Mouse (Mus musculus) ovary, adult 18-20 months (tissue): ENCODE measurements at regions not wholly inside any gene's neighbourhood (a gene's known extent, or its start where the extent isn't known, plus 50 kb on each side); places are given as distances from the start of the nearest gene placed in this dataset.
A peak's percentile ranks its signal among the peaks of the same experiment; 100 is the strongest.
"Not testable (repeated sequence)": the region's sequence is repeated elsewhere in the genome, so short reads cannot be mapped to it uniquely, and the experiment has no call there.

Experiments used
- DNase-seq: peaks from one replicate; pipeline ENCODE4 v3.0.0; 2022; ENCODE audit warnings: low spot score, mixed read lengths

DNA sequence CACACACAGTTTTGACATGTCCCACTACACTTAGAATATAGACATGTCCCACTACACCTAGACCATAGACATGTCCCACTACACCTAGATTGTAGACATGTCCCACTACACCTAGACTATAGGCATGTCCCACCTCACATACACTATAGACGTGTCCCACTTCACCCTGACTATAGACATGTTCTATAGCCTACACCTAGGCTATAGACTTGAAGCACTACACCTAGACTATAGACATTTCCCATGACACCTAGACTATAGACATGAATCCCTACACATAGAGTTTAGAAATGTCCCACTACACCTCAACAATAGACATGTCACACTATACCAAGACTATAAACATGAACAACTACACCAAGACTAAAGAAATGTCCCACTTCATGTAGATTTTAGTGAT, 2580.9 kb downstream of the Gm37988 start:
- DNase-seq = no peak

GRCm38 (mm10) chr1:7393508-7393907, 2585.8 kb downstream of the Gm37988 start:
- no peak for DNase-seq

- DNase-seq = no peak
Measured at GRCm38 (mm10) chr1:7394161-7394560, 2586.5 kb downstream of the Gm37988 start.

DNA sequence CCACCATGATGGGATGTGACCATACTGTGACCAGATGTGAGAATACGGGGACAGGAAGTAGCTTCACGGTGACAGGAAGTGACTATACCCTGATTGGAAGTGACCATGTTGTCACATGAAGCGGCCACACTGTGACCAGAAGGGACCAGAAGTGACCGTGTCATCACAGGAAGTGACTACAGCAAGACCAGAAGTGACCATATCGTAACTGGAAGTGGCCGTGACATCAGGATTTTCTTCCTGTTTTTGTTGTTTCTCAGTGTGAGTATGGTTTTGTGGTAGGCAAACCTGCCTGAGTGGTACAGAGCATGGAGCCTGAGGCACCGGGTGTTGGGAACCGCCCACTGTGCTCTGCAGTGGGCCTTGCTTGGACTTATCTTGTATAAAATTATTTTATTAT, 2587.8 kb downstream of the Gm37988 start:
- DNase-seq = no peak

GRCm38 (mm10) chr1:7396867-7397806, 2589.4 kb downstream of the Gm37988 start:
- peak; percentile 2 for DNase-seq

DNA sequence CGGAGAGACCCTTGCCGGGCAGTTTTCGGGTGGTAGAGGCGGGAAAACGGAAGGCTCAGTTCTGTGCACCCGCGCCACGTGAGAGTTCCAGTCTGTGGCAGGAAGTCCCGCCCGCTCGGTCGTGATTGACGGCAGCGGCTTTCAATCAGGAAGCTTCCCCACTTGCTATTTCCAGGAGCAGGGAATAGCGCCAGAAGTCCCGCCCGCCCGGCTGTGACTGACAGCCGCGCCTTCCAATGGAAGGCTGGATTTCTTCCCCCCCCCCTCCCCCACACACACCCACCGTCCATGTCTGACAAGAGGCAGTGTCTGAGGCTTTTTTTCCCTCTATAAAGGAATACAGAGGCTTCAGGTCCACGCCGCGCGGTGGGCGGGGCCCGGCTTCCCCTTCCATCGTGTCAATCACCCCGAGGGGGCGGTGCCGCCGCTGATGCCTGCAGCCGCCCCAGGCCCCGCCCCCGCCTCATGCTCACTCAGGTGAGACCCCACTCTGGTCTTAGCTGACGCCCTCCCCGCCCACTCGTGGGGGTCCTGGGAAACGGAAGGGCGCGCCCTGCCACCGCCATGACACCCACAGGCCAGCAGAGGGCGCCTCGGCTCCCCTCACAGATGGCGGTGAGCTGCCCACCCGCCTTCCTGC, 2590.2 kb downstream of the Gm37988 start:
- peak; percentile 95 for DNase-seq

DNA sequence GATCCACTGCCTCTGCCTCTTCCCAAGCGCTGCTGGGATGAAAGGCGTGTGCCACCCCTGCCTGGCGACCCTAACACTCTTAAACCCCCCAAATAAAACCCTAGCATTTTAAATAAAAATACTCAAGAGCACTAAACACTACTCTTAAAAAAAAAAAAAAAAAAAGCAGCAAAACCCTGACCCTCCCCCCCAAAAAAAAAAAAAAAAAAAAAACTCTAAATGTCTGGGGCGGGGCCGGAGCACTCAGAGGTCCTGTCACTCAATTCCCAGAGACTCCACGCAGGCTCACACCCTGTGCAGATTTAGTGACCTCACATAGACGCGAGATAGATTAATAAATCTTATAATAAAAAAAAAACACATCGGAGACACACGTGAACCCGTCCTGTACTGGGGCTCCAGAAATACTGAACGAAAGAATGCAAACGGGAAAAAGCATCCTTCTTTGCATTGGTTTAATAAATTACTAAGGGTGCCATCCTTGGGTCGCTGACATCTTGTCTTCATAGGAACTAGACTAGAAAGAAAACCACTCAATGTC, 2591.1 kb downstream of the Gm37988 start:
- no peak for DNase-seq

- not testable (repeated sequence) for DNase-seq
Measured at GRCm38 (mm10) chr1:7405651-7406050, 2598.0 kb downstream of the Gm37988 start.

- no peak for DNase-seq
Measured at GRCm38 (mm10) chr1:7414444-7414843, 2606.8 kb downstream of the Gm37988 start.

GRCm38 (mm10) chr1:7451660-7452155, 2644.0 kb downstream of the Gm37988 start:
- no peak for DNase-seq

DNA sequence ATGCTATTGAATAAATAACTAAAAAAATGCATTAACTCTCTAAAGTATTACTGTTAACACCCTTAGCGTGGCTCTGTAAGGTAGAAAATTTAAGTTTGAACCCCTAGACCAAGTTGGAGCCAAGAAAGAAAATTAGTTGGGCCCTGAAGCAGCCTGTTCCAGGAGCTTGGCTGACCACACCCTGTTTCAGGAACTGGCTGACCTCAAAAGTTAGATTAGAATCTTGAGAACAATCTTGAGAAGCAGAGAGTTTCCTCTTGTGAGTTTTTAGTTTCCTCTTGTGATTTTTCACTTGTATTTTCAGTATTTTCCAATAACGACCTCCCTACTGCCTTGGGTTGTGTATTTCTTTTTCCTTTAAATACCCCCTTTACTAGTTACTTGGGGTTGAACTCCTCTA, 2647.2 kb downstream of the Gm37988 start:
- DNase-seq = no peak

DNA sequence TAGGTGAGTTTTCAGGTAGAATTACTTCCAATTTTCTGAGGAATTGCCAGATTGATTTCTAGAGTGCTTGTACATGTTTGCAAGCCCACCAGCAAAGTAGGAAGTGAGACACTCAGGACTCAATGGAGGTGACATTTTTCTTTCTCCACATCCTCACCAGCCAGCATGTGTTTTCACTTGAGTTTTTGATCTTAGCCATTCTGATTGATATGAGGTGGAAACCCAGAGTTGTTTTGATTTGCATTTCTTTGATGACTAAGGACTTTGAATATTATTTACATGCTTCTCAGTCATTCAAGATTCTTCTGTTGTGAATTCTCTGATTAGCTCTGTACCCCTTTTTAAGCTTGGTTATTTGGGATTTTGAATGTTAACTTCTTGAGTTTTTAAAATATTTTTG, 2650.2 kb downstream of the Gm37988 start:
- DNase-seq = no peak

DNA sequence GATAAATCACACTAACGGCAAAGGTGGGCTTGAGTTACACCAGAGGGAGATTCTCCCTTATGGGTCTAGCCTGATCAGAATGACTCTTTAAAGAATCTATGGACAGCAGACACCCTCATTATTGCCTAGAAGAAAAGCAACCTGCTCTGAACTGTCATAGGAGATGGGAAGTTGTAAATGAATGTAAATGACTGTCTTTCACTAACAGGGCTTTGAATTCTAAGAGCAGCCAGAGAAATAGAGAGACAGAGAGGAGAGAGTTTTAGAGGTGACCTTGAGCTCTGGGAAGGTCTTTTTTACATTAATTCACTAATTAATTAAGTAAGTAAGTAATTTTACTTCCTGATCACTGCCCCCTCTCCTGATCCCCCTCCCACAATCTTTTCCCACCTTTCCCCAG, 2686.4 kb downstream of the Gm37988 start:
- no peak for DNase-seq

GRCm38 (mm10) chr1:7499042-7499441, 2691.3 kb downstream of the Gm37988 start:
- no peak for DNase-seq

DNA sequence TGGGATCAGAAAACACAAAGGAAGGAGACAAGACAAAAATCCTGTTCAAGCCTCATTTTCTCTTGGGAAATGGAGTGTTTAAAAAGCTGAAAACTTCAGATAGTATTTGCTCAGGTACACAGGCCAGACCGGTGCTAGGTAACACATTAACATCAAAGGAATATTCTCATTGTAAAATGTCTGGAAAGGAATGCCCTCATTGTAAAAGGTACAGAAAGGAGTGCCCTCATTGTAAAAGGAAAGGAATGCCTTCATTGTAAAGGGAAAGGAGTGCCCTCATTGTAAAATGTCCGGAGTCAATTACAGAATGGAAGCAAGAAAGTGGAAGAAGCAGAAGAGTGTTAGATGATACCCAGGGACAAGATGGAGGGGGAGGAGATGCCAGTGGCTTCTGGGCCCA, 2694.7 kb downstream of the Gm37988 start:
- DNase-seq = no peak

- no peak for DNase-seq
Measured at GRCm38 (mm10) chr1:7518791-7519190, 2711.1 kb downstream of the Gm37988 start.

- DNase-seq = no peak
Measured at GRCm38 (mm10) chr1:7533506-7533905, 2725.8 kb downstream of the Gm37988 start.

DNA sequence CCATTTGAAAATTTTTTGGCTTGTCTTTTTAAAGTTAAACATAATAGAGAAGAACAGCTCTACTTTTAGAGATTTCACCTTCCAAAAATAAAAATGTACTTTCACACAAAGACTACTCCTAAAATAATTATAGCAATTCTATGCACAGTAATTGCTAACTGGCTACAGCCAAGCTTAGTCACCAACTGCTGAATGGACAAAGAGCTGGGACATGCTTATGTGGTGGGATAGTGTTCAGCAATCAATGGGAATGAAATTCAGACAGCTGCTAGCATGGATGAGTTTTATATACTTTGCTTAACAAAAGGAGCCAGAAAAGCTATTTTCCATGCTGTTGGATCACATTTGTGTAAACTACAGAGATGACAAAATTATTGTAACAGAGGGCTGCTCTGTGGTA, 2727.5 kb downstream of the Gm37988 start:
- no peak for DNase-seq

DNA sequence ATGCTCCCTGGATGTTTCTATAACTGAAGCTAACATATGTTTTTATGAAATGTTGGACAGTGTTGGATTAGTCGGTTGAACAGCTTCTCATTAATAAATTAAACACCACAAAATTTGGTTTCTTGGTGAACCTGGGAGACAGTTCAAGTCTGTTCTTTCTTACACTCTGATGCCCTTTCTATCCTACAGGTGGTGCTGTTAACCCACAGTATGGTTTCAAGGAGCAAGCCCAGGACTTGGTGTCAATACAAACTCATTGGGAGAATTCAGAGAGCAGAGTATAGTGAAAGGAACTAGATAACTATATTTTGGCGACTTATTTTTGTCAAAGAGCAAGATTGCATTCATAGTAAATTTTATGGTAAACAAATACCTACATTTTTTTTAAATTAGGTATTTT, 2735.8 kb downstream of the Gm37988 start:
- no peak for DNase-seq

DNA sequence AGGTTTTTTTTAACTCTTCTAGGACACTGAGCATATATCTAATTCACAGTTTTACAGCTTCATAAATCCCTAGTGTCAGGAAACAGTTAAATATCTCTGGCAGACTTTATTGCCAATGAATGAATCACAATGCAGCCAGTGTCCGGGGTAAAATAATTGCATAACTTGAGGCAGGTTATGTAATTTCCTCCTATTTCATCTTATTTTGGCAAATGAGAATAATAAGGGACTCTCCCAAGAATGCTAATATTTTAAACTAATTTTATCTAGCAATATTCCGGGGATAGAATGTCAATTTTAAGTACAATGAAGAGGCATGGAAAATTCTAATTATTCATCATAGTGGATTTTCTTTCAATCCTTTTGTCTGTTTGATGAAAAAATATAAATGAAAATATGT, 2740.6 kb downstream of the Gm37988 start:
- no peak for DNase-seq

DNA sequence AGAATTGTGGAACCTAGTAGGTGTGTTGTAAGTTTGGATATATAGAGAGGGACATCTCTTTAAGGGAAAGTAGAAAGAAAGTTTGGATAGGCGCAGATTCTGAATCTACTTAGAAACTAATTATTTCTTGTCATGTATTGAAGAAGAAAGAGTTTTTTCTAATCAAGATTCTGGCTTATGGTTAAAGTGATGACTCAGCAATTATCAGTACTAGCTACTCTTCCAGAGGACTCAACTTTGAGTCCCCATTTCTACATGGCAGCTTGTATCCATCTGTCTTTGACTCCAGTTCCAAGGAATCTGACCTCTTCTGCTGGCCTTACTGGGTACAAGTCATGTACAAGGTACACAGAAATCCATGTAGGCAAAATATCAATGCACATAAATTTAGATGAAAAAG, 2767.1 kb downstream of the Gm37988 start:
- DNase-seq = no peak

- no peak for DNase-seq
Measured at GRCm38 (mm10) chr1:7586409-7586808, 2778.7 kb downstream of the Gm37988 start.

DNA sequence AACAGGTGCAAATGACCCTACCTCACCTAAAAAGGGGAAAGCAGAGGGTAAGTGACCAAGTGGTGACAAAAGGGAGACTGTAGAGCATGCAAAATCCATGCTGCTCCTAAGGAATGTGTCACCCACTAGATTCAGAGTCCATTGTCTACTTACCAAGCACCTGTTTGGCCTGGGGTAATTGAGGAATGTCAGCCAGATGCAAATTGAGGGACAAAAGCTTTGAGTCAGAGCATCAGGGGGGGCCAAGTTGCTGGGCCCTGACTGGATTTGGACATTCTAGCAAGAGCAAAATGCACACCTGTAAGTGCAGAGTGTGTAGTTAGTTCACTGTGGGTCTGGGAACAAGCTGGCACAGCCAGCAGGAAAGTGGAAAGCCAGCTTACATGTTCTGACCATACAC, 2783.6 kb downstream of the Gm37988 start:
- no peak for DNase-seq
